Mouse (Mus musculus): Measurements from ENCODE around the gene Wdr45b. TPM values are rescaled to one million over a fixed set of nuclear protein-coding genes. Genes with fewer than 3 reads are reported as not detected.
"Not testable (repeated sequence)": the region's sequence is repeated elsewhere in the genome, so short reads cannot be mapped to it uniquely, and the experiment has no call there.

Gene Wdr45b
- polyA plus RNA-seq, 1 experiment from 2014 or later, result 98.5 TPM

DNA sequence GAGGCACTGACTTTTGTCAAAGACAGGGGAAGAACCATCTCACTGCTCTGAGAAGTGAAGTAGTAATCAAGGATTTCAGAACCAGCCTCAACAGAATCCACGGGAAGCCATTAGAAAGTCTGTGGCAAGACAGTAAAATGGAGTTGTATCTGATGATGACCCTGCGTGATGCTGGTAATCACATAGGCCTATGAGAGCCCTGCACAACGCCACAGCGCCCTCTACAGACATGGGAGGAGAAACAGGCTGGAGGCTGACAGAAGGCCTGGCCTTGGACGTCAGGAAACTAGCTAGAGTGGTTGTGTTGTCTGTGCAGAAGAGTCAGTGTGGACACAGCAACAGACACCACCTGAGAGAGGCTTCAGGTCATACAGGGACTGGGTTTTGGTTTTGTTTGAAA is 8.0 kb upstream of the Wdr45b start:
- 31% methylated on average over 5 of the region's 5 CpGs for WGBS
- ATAC-seq (ENCODE audit: borderline replicate concordance, extremely low read depth, low FRiP score, low TSS enrichment), result no peak
- H3K27me3 ChIP-seq, result no peaks in the 10 kb centered on the region
- no peaks in the 10 kb centered on the region for H3K9me3 ChIP-seq
- H3K4me1 ChIP-seq, result no peaks in the 10 kb centered on the region
- no peak overlapping the region for H3K9ac ChIP-seq
- no peak overlapping the region for H3K4me2 ChIP-seq
- H3K27ac ChIP-seq, result no peak overlapping the region
- no peak overlapping the region for H3K4me3 ChIP-seq
- no peaks in the 10 kb centered on the region for H3K36me3 ChIP-seq

- Histone ChIP-seq H3K4me2 (peak overlapping the region; percentile 74), H3K4me1 (peaks cover 17% of the 10 kb centered on the region), H3K9ac (peak overlapping the region; percentile 99), H3K4me3 (peak overlapping the region; percentile 97), H3K9me3 (no peaks in the 10 kb centered on the region), H3K27ac (peak overlapping the region; percentile 85), H3K27me3 (no peaks in the 10 kb centered on the region), H3K36me3 (peaks cover 2% of the 10 kb centered on the region; the same call in 1 of the 2 replicates)
- WGBS, result 3% methylated on average over 38 of the region's 41 CpGs
- ATAC-seq (ENCODE audit: borderline replicate concordance, extremely low read depth, low FRiP score, low TSS enrichment), result peak; percentile 49; the same call in 1 of the 2 replicates
Observed at GRCm38 (mm10) chr11:121353326-121354090, 737 bp downstream of the Wdr45b start.

DNA sequence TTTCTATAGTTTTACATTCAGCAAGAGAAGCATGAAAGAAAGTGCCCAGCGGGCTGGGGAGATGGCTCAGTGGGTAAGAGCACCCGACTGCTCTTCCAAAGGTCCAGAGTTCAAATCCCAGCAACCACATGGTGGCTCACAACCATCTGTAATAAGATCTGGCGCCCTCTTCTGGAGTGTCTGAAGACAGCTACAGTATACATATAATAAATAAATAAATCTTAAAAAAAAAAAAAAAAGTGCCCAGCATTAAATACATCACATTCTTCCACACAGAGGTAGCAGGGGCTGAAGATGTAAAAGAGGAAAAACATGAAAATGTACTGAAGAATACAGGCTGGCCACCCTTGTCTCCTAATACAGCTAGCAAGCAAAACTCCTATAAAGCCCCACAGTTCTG is 5.5 kb downstream of the Wdr45b start:
- H3K4me3 ChIP-seq; H3K27me3 ChIP-seq; H3K9ac ChIP-seq; ATAC-seq (ENCODE audit: borderline replicate concordance, extremely low read depth, low FRiP score, low TSS enrichment); H3K9me3 ChIP-seq; H3K27ac ChIP-seq; H3K4me2 ChIP-seq: not testable (repeated sequence)
- H3K4me1 ChIP-seq, result peaks cover 10% of the 10 kb centered on the region
- peaks cover 23% of the 10 kb centered on the region for H3K36me3 ChIP-seq
- WGBS, result 85% methylated on average over 3 of the region's 3 CpGs

DNA sequence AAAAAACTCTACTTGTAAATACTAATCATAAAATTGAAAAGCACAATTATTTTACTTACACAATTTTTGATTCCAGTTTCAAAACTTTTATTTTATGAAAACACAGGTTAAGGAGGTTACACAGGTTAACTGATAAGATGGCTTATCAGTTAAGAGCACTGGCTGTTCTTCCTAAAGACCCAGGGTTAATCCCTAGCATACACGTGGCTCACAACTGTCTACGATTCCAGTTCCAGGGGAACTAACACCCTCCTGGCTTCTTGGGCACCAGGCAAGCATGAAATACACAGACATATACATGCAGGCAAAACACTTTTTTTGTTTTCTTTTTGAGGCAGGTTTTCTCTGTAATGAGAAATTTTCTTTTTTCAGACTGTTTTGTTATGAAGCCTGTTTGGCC is 6.1 kb downstream of the Wdr45b start:
- Histone ChIP-seq H3K36me3 (peaks cover 23% of the 10 kb centered on the region), H3K4me1 (peaks cover 8% of the 10 kb centered on the region), H3K27ac (no peak overlapping the region), H3K27me3 (no peaks in the 10 kb centered on the region), H3K9me3 (no peaks in the 10 kb centered on the region), H3K9ac (no peak overlapping the region), H3K4me2 (no peak overlapping the region), H3K4me3 (no peak overlapping the region)
- 73% methylated on average over 2 of the region's 2 CpGs for WGBS
- ATAC-seq (ENCODE audit: borderline replicate concordance, extremely low read depth, low FRiP score, low TSS enrichment), result no peak

DNA sequence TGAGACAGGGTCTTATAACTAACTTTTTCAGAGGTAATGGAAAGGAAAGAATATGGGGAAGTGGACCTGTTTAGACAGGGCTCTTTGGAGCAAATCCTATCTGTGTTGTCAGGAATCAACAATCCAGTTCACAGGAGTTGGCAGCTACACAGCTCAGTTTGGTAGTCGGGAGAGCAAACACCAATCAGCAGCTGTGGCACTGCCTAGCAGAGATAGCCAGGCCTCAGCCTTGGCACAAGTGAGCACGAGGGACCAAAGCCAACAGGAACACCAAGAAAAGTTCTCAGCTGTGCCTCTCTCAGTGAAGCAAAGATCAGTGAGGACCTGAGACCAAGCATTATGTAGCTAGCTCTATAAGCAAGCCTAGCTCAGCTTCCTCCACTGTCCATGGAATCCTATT is 7.2 kb downstream of the Wdr45b start:
- Histone ChIP-seq H3K9ac (no peak overlapping the region), H3K4me2 (no peak overlapping the region), H3K9me3 (no peaks in the 10 kb centered on the region), H3K36me3 (peaks cover 23% of the 10 kb centered on the region), H3K4me3 (no peak overlapping the region), H3K4me1 (no peaks in the 10 kb centered on the region; the same call in 1 of the 2 replicates), H3K27me3 (no peaks in the 10 kb centered on the region), H3K27ac (no peak overlapping the region)
- no peak for ATAC-seq (ENCODE audit: borderline replicate concordance, extremely low read depth, low FRiP score, low TSS enrichment)
- 87% methylated on average over 2 of the region's 2 CpGs for WGBS

DNA sequence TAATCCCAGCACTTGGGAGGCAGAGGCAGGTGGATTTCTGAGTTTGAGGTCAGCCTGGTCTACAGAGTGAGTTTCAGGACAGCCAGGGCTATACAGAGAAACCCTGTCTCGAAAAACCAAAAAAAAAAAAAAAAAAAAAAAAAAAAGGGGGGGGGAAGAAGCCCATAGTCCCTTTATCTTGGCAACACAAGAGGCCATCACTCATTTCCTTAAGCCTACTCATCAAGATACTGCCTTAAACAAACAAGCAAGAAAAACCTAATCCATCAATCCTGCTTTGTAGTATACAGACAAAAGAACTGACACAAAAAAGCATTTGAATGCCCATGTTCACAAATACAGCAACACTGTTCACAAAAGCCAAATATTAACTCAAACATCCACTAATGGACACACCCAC is 11.8 kb downstream of the Wdr45b start:
- WGBS, result 0% methylated on average over 1 of the region's 1 CpGs
- peaks cover 27% of the 10 kb centered on the region for H3K36me3 ChIP-seq

DNA sequence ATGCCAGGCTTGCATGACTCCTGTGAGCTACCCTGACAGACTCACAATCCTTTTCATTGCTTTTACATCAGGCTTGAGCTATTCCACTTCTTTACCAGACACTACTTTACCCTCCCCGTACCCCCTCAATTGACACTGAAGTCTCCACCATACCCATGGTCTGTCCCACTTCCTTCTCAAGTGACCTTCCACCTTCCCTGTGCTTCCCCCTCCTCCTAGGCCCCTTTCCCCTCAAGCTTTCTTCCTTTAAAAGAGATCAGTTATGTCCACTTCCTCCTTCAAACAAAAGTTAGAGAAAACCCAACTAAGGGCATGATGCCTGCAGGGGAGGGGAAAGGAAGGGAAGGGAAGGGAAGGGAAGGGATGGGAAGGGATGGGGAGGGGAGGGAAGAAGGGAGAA is 14.0 kb downstream of the Wdr45b start:
- H3K27ac ChIP-seq, result no peak overlapping the region
- H3K36me3 ChIP-seq, result peaks cover 27% of the 10 kb centered on the region
- 78% methylated on average over 1 of the region's 1 CpGs for WGBS
- no peaks in the 10 kb centered on the region for H3K9me3 ChIP-seq
- H3K4me1 ChIP-seq, result no peaks in the 10 kb centered on the region
- no peak for ATAC-seq (ENCODE audit: borderline replicate concordance, extremely low read depth, low FRiP score, low TSS enrichment)
- H3K9ac ChIP-seq, result no peak overlapping the region
- H3K4me2 ChIP-seq, result no peak overlapping the region
- H3K4me3 ChIP-seq, result no peak overlapping the region
- H3K27me3 ChIP-seq, result no peaks in the 10 kb centered on the region

More for the DNA sequence above, 11.8 kb downstream of the Wdr45b start:
- H3K4me3 ChIP-seq; H3K27ac ChIP-seq; H3K9me3 ChIP-seq; H3K9ac ChIP-seq; H3K4me2 ChIP-seq; H3K4me1 ChIP-seq; H3K27me3 ChIP-seq; ATAC-seq (ENCODE audit: borderline replicate concordance, extremely low read depth, low FRiP score, low TSS enrichment): not testable (repeated sequence)

- H3K9ac ChIP-seq, result no peak overlapping the region
- no peaks in the 10 kb centered on the region for H3K27me3 ChIP-seq
- no peak overlapping the region for H3K27ac ChIP-seq
- H3K4me3 ChIP-seq, result no peak overlapping the region
- 74% methylated on average over 1 of the region's 1 CpGs for WGBS
- no peak overlapping the region for H3K4me2 ChIP-seq
- no peaks in the 10 kb centered on the region for H3K4me1 ChIP-seq
- H3K9me3 ChIP-seq, result no peaks in the 10 kb centered on the region
- ATAC-seq (ENCODE audit: borderline replicate concordance, extremely low read depth, low FRiP score, low TSS enrichment), result no peak
- peaks cover 34% of the 10 kb centered on the region for H3K36me3 ChIP-seq
Observed at GRCm38 (mm10) chr11:121339647-121340046, 14.6 kb downstream of the Wdr45b start.

- no peaks in the 10 kb centered on the region for H3K27me3 ChIP-seq
- H3K4me3 ChIP-seq, result no peak overlapping the region
- no peaks in the 10 kb centered on the region for H3K9me3 ChIP-seq
- H3K4me1 ChIP-seq, result no peaks in the 10 kb centered on the region
- no peak overlapping the region for H3K27ac ChIP-seq
- 88% methylated on average over 3 of the region's 3 CpGs for WGBS
- H3K9ac ChIP-seq, result no peak overlapping the region
- peaks cover 85% of the 10 kb centered on the region for H3K36me3 ChIP-seq
- H3K4me2 ChIP-seq, result no peak overlapping the region
- no peak for ATAC-seq (ENCODE audit: borderline replicate concordance, extremely low read depth, low FRiP score, low TSS enrichment)
Observed at GRCm38 (mm10) chr11:121331641-121332040, 22.6 kb downstream of the Wdr45b start.

GRCm38 (mm10) chr11:121328619-121329018 is 25.6 kb downstream of the Wdr45b start:
- Histone ChIP-seq H3K27ac (no peak overlapping the region), H3K27me3 (no peaks in the 10 kb centered on the region), H3K9ac (no peak overlapping the region), H3K9me3 (no peaks in the 10 kb centered on the region), H3K4me1 (no peaks in the 10 kb centered on the region), H3K36me3 (peaks cover 71% of the 10 kb centered on the region), H3K4me3 (no peak overlapping the region), H3K4me2 (no peak overlapping the region)
- no peak for ATAC-seq (ENCODE audit: borderline replicate concordance, extremely low read depth, low FRiP score, low TSS enrichment)

- Histone ChIP-seq H3K36me3 (peaks cover 70% of the 10 kb centered on the region), H3K9me3 (no peaks in the 10 kb centered on the region)
Observed at GRCm38 (mm10) chr11:121328206-121328605, 26.0 kb downstream of the Wdr45b start.

DNA sequence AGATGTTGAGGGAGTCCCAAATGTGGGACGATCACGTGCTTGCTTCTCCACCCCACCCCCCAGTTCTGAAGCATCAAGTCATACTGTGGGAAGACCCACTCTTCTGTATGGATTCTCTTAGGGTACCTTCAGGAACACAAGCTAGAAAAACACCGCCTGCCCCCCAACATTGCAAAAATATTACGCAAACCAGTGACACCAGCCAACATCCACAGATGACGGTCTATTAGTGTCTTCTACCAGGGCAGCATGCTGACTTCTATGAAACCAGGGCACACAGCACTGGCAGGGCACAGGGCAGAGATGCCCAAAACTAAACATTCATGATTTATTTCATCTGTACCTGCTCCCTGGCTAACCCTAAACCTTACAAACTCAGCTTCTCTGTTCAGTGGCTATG is 27.6 kb downstream of the Wdr45b start:
- no peak overlapping the region for H3K27ac ChIP-seq
- 98% methylated on average over 5 of the region's 5 CpGs for WGBS

More at GRCm38 (mm10) chr11:121328206-121328605, 26.0 kb downstream of the Wdr45b start:
- Histone ChIP-seq H3K27ac (no peak overlapping the region), H3K9ac (no peak overlapping the region), H3K4me2 (no peak overlapping the region), H3K4me1 (no peaks in the 10 kb centered on the region), H3K27me3 (no peaks in the 10 kb centered on the region), H3K4me3 (no peak overlapping the region)
- ATAC-seq (ENCODE audit: borderline replicate concordance, extremely low read depth, low FRiP score, low TSS enrichment), result peak; percentile 11; the same call in 1 of the 2 replicates
- 94% methylated on average over 9 of the region's 9 CpGs for WGBS

More for the DNA sequence above, 27.6 kb downstream of the Wdr45b start:
- Histone ChIP-seq H3K4me2 (no peak overlapping the region), H3K4me3 (no peak overlapping the region), H3K36me3 (peaks cover 58% of the 10 kb centered on the region), H3K9me3 (no peaks in the 10 kb centered on the region; the same call in 1 of the 2 replicates), H3K9ac (no peak overlapping the region), H3K27me3 (no peaks in the 10 kb centered on the region), H3K4me1 (no peaks in the 10 kb centered on the region)
- ATAC-seq (ENCODE audit: borderline replicate concordance, extremely low read depth, low FRiP score, low TSS enrichment), result no peak

All from lung, embryonic 15.5 days (tissue).